Mouse (Mus musculus) lung, adult 10 weeks (tissue): Measurements from ENCODE around the gene Gen1. TPM values are rescaled to one million over a fixed set of nuclear protein-coding genes. Genes with fewer than 3 reads are reported as not detected.

Source experiments
- polyA plus RNA-seq: library from polyadenylated mRNA; stranded (reverse); fragments of 350-450 nt; fragmentation: Illumina TruSeq; extraction: RNeasy Lipid Tissue Mini Kit (QIAGEN cat#74804); gene quantifications from one replicate; pipeline ENCODE4 v1.2.3, GENCODE M21; 2014; ENCODE audit warnings: low read depth, low replicate concordance; ENCODE audit not compliant: insufficient read depth

The Gen1 gene
- 0.25 TPM for polyA plus RNA-seq

DNA sequence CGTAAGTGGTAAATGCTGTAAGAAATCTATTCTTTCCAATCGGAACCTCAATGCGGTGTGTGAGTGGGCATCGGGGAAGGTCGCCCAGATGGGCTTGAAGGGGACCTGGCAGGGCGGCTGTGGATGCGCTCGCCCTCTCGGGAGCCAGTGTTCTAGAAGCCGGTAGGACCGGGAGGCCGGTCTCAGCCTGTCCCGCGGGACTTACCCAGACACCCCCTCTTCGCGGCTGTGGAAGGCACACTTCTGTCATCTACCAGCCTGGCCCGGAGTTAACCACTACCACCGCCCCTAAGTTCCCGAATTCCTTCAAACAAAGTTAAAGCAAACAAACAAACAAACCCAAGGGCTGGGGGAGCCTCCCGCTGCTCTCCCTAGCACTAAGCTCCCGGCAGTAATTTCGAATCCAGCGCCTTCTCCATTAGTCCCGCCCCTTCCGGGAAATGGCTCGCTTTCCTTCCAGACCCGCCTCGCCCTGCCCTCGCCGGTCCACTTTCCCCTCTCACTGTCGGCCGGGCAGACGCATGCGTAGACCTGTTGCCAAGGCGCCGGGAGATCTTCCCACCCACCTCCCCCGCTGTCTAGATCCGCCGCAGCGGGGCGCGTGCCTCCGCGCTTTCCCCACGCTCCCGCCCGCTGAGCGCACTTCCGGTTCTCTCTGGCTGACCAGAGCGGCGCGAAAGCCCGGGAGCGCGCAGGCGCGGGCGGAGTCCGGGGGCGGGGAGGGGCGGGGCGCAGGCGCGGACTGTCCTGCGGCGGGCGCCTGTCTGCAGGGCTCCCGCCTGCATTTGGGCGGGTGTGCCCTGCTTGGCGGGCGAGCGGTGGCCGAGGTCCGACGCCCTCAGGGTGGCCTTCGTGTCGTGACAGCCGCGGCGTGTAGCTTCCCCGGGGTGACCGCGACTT, at the start of gene Gen1, which contains the start of gene Smc6:
Gene Gen1 (minus strand): TSS at position 420 of the 900 bp plus-strand sequence.
Gene Smc6 (plus strand): TSS at position 505 of the 900 bp plus-strand sequence.

DNA sequence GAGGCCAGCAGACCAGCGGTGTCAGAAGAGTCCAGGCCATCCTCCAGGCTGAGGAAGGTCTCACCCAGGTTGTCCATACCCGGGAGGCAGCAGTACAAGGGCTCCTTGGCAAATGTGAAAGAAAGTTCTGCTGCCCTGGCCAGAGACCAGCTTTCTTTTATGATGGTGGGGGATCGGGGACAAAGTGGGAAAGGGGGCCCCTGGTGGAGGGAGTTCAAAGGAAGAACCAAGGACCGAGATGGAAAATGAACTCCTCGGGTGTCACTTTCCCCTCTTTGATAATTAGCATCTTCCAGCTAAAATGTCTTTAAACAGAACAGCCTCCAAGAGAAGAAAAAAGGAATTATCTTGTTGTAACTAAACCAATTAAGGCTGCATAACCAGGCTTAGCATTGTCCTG, 56.7 kb downstream of the Gen1 start, which contains the start of gene Msgn1:
Gene Msgn1 (minus strand): TSS at position 101 of the 400 bp plus-strand sequence.

Other genes starting within 250 kb of the Gen1 start
- 7.2 TPM for gene Kcns3, start 114.7 kb downstream of the Gen1 start, polyA plus RNA-seq
- not detected for gene Msgn1, start 56.8 kb downstream of the Gen1 start, polyA plus RNA-seq
- gene Smc6, start 85 bp upstream of the Gen1 start, polyA plus RNA-seq: 18.7 TPM
- gene Vsnl1, start 170.8 kb upstream of the Gen1 start, polyA plus RNA-seq: 9.8 TPM
- gene Rad51ap2, start 190.3 kb upstream of the Gen1 start, polyA plus RNA-seq: not detected